In the genomic region with DNA sequence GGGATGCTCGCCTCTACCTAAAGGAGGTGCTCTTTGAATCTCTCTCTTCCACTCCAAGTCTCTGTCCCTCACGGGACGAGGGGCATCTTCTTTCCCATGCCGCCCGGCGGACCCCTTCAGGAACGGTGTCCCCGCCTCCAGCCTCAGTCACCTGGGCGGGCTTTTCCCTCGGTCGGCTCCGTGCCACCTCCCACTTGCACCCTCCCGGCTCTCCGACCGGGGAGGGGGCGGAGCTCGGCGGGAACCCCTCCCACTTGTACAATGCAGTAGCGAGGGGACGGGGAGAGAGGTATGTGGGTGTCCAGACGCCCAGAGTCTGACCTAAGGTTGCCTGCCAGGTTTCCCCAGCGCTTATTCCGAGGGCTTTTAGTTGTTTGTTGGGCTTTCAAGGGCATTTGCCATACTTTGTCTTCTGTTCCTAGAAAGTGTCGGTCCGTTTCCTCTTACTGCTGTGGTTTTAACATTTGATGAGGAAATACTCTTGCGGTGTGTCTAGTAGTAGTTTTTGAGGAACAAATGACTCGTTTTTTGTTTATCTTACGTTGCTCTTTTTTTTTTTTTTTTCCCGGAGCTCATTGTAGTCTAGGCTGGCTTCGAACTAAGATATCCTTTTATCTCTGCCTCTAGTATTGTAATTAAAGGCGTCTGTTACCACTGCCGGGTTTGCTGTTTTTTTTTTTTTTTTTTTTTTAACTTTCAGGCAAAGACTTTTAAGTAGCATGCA, we compare ENCODE assay signal across 1 mouse cellular context.
TF ChIP-seq lines count a peak whose summit lies in the region.

No protein-coding gene starts in this region.

TF ChIP-seq in myocyte, 11 proteins besides CTCF, POLR2A, EP300 and RAD21 (continued from another document):
- TF ChIP-seq MYOD1 (IDR thresholded peaks at IDR 0.05; ENCODE audit: control insufficient read depth in 1 of 3, insufficient read length in 2 of 3, low read depth in 2 of 3) (no peak), TCF12 (IDR thresholded peaks at IDR 0.05; ENCODE audit: insufficient read depth, poor library complexity, severe bottlenecking) (no peak), REST (IDR thresholded peaks at IDR 0.05; ENCODE audit: insufficient read depth, insufficient read length) (no peak), CEBPB (IDR thresholded peaks at IDR 0.05; ENCODE audit: insufficient read depth, poor library complexity, severe bottlenecking) (no peak), SRF (IDR thresholded peaks at IDR 0.05; ENCODE audit: control insufficient read depth, insufficient read length, low read depth) (no peak), E2F4 (IDR thresholded peaks at IDR 0.05; ENCODE audit: insufficient read depth) (no peak)
